Mouse (Mus musculus): ENCODE data around the gene Traf7.

DNA sequence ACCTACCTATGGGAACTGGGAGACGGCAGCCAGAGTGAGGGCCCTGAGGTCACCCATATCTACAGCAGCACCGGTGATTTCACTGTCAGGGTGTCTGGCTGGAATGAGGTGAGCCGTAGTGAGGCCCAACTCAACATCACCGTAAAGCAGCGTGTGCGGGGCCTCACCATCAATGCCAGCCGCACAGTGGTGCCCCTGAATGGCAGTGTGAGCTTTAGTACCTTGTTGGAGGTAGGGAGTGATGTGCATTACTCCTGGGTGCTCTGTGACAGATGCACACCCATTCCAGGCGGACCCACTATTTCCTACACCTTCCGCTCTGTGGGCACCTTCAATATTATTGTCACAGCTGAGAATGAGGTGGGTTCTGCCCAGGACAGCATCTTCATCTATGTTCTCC lies 46.1 kb upstream of the Traf7 start:
- TF ChIP-seq ZNF384 (IDR thresholded peaks at IDR 0.05; ENCODE audit: low read depth, low read length) (no peak), CHD2 (IDR thresholded peaks at IDR 0.05; ENCODE audit: low read depth, low read length) (no peak), MAFK (IDR thresholded peaks at IDR 0.05; ENCODE audit: insufficient read depth, low read depth, low read length) (no peak), ZC3H11A (IDR thresholded peaks at IDR 0.05; ENCODE audit: borderline replicate concordance, low read depth, low read length) (no peak), HCFC1 (IDR thresholded peaks at IDR 0.05; ENCODE audit: borderline replicate concordance, insufficient read depth, low read length) (no peak)
